Mouse (Mus musculus) ES-Bruce4 (cell line): ENCODE data around the gene Sgpp2. TPM values are rescaled to one million over a fixed set of nuclear protein-coding genes. Genes with fewer than 3 reads are reported as not detected.

Experiments
- H3K27ac ChIP-seq: 2 replicates; pipeline ENCODE4 v1.5.1; 2012; ENCODE audit warnings: low read length, inconsistent platforms; ENCODE audit not compliant: insufficient read depth
- H3K27me3 ChIP-seq: 2 replicates; pipeline ENCODE4 v1.6.1; 2012; ENCODE audit warnings: mild to moderate bottlenecking, low read length, inconsistent platforms; ENCODE audit not compliant: control insufficient read depth, poor library complexity, insufficient read depth, severe bottlenecking
- H3K36me3 ChIP-seq: 2 replicates; pipeline ENCODE4 v1.6.1; 2012; ENCODE audit warnings: inconsistent platforms, mild to moderate bottlenecking, low read length, moderate library complexity; ENCODE audit not compliant: control insufficient read depth, poor library complexity, insufficient read depth, severe bottlenecking
- H3K4me1 ChIP-seq: one replicate; pipeline ENCODE4 v1.8.1; 2011; ENCODE audit warnings: low read length; ENCODE audit not compliant: control insufficient read depth, insufficient read depth
- H3K4me3 ChIP-seq: 2 replicates; pipeline ENCODE4 v1.5.1; 2011; ENCODE audit warnings: low read depth, mild to moderate bottlenecking, low read length
- H3K9ac ChIP-seq: 2 replicates; pipeline ENCODE4 v1.6.1; 2012; ENCODE audit warnings: low read depth, mild to moderate bottlenecking, inconsistent platforms; ENCODE audit not compliant: poor library complexity, severe bottlenecking
- H3K9me3 ChIP-seq: replicated peaks from 2 replicates; pipeline ENCODE4 v1.6.1; 2012; ENCODE audit warnings: mild to moderate bottlenecking, low read length, inconsistent platforms; ENCODE audit not compliant: control insufficient read depth, poor library complexity, insufficient read depth, severe bottlenecking
- CTCF ChIP-seq: IDR thresholded peaks from one replicate; pipeline ENCODE4 v1.8.1; 2011; ENCODE audit warnings: low read depth, low read length
- EP300 ChIP-seq: IDR thresholded peaks from 2 replicates; pipeline ENCODE4 v1.6.1; 2011; ENCODE audit warnings: low read depth, low read length; ENCODE audit not compliant: insufficient read depth
- POLR2A ChIP-seq: IDR thresholded peaks from one replicate; pipeline ENCODE4 v1.8.1; 2011; ENCODE audit warnings: low read length; ENCODE audit not compliant: insufficient read depth
- polyA plus RNA-seq: library from polyadenylated mRNA; stranded (reverse); fragments of >200 nt; gene quantifications from 2 replicates; pipeline ENCODE4 v1.2.4, GENCODE M21; 2011; ENCODE audit warnings: low read depth; ENCODE audit not compliant: missing spikeins, insufficient read depth, insufficient read length

Gene Sgpp2
- polyA plus RNA-seq, 1 experiment, result 0.19 TPM

GRCm38 (mm10) chr1:78328646-78329045 lies 18.5 kb downstream of the Sgpp2 start:
- Histone ChIP-seq H3K27ac (no peak overlapping the region), H3K4me3 (no peak overlapping the region), H3K36me3 (no peaks in the 10 kb centered on the region), H3K4me1 (no peaks in the 10 kb centered on the region), H3K27me3 (no peaks in the 10 kb centered on the region), H3K9me3 (no peaks in the 10 kb centered on the region), H3K9ac (no peak overlapping the region)
- TF ChIP-seq POLR2A (no peak), EP300 (no peak), CTCF (no peak)

DNA sequence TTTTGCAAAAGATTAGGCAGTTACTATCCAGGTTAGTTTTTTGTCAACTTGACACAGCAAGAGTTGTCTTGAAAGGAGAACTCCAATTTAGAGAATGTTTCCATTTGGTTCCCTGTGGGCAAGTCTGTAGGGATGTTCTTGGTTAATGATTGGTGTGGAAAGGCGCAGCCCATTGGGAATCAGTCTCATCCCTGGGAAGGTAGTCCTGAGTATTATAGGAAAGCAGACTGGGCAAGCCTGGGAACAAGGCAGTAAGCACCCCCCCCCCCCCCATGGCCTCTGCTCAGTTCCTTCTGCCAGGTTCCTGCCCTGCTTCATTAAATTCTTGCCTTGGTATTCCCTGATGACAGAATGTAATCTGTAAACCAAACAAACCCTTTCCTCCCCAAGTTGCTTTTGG lies 19.7 kb downstream of the Sgpp2 start:
- Histone ChIP-seq H3K27me3 (no peaks in the 10 kb centered on the region), H3K9me3 (no peaks in the 10 kb centered on the region), H3K9ac (no peak overlapping the region), H3K4me1 (no peaks in the 10 kb centered on the region), H3K27ac (no peak overlapping the region), H3K36me3 (no peaks in the 10 kb centered on the region), H3K4me3 (no peak overlapping the region)
- TF ChIP-seq EP300 (no peak), CTCF (no peak), POLR2A (no peak)

- Histone ChIP-seq H3K27ac (no peak overlapping the region), H3K4me3 (no peak overlapping the region), H3K4me1 (no peaks in the 10 kb centered on the region), H3K9ac (no peak overlapping the region), H3K27me3 (no peaks in the 10 kb centered on the region; the same call in 1 of the 2 replicates), H3K36me3 (no peaks in the 10 kb centered on the region), H3K9me3 (no peaks in the 10 kb centered on the region)
- TF ChIP-seq EP300 (no peak), POLR2A (no peak), CTCF (no peak)
Observed at GRCm38 (mm10) chr1:78330620-78331158, 20.5 kb downstream of the Sgpp2 start.

DNA sequence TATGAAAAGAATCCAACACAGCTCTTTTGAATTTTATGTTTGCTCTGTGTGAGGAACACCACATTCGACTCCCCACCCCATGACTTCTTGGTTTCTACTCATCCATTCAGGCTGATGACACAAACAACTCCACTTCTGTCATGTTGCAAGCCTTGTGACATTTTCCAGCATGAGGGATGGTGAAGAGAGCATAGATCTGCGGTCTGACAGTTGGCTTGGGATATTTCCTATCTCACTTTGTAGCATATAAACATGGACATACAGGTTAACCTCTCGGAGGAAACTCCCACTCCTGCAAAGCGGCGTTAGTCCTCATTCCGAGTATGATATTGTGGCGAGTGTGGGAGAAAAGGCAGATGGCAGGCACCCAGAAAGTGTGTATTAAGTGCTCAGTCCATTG lies 27.6 kb downstream of the Sgpp2 start:
- Histone ChIP-seq H3K9me3 (no peaks in the 10 kb centered on the region), H3K27ac (no peak overlapping the region), H3K4me1 (no peaks in the 10 kb centered on the region), H3K9ac (no peak overlapping the region), H3K27me3 (no peaks in the 10 kb centered on the region; the same call in 1 of the 2 replicates), H3K4me3 (no peak overlapping the region), H3K36me3 (no peaks in the 10 kb centered on the region)
- no peak for TF ChIP-seq EP300
- TF ChIP-seq POLR2A, result no peak
- TF ChIP-seq CTCF, result no peak

GRCm38 (mm10) chr1:78338212-78338611 lies 28.1 kb downstream of the Sgpp2 start:
- no peaks in the 10 kb centered on the region for H3K36me3 ChIP-seq
- H3K27ac ChIP-seq, result no peak overlapping the region
- TF ChIP-seq CTCF (no peak), EP300 (no peak), POLR2A (no peak)
- no peaks in the 10 kb centered on the region for H3K4me1 ChIP-seq
- no peak overlapping the region for H3K4me3 ChIP-seq
- H3K9me3 ChIP-seq, result no peaks in the 10 kb centered on the region
- H3K27me3 ChIP-seq, result no peaks in the 10 kb centered on the region; the same call in 1 of the 2 replicates
- H3K9ac ChIP-seq, result no peak overlapping the region

DNA sequence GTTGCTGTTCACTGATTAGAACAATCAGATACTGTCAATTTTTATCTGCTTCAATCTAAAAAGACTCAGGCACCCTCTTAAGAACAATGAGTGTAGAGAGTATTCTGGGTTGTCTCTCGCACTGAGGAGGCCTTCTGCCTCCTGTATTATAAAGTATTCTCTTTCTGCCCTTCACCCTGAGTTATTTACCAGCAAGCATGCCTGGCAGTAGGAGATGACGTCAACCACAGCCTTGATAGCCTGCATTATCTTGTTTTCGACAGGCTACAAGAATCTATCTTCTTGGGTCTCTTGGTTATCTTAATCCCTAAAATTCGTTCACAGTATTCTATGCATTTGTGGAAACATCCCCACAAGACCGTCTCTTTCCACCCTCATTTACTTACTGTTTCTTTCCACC lies 29.8 kb downstream of the Sgpp2 start:
- Histone ChIP-seq H3K9ac (no peak overlapping the region), H3K27me3 (no peaks in the 10 kb centered on the region; the same call in 1 of the 2 replicates), H3K9me3 (no peaks in the 10 kb centered on the region), H3K4me3 (no peak overlapping the region), H3K36me3 (no peaks in the 10 kb centered on the region), H3K4me1 (no peaks in the 10 kb centered on the region), H3K27ac (no peak overlapping the region)
- TF ChIP-seq EP300 (no peak), POLR2A (no peak), CTCF (no peak)
